12 mouse cellular contexts compared by ENCODE assay signal in the genomic region with DNA sequence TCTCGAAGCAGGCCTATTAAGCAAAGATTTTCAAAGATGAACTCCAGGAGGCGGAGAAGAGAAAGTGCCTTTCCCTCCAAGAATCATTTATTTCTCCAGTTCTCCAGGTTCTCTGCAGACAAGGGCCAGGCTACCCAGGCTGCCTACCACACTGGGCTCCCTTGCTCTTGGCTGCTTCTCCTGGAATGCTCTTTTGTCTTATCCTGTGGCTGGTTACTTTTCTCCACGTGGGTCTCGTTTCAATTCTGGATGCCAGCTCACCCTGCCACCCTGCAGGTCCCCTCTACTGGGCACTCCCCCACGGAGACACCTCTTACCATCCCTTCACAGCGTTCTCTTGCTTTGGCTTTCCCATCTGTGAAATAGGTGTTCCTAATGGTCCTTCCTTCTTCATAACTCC.
DNase-seq lines count a peak whose midpoint lies in the region; ATAC-seq and TF ChIP-seq lines count a peak whose summit lies in the region.
"Had no signal": no experiment of that assay in that cellular context is flagged by ENCODE, and none has a peak within 500 bp of the region (broad histone marks: within the 10 kb centered on the region; RNA-seq: fewer than 3 reads in every experiment).

No protein-coding gene starts in this region.

- WGBS in forebrain, postnatal 0 days, result 44% methylated on average over 6 of the region's 6 CpGs
- WGBS in forebrain, embryonic 12.5 days, result 56% methylated on average over 6 of the region's 6 CpGs
- WGBS in neural tube, embryonic 13.5 days, result 66% methylated on average over 6 of the region's 6 CpGs
- WGBS in limb, embryonic 14.5 days, result 39% methylated on average over 6 of the region's 6 CpGs

- ATAC-seq in forebrain, postnatal 0 days, result no peak
- ATAC-seq in forebrain, embryonic 12.5 days (ENCODE audit: low FRiP score), result no peak
- ATAC-seq in neural tube, embryonic 13.5 days (ENCODE audit: low read depth), result no peak
- peak; percentile 24; the same call in 1 of the 2 replicates for ATAC-seq in limb, embryonic 14.5 days (ENCODE audit: low FRiP score, low read depth)

- no peak for DNase-seq in forebrain, postnatal 0 days
- no peak for DNase-seq in neural tube, embryonic 10.5 days (ENCODE audit: extremely low spot score, low spot score)
- no peak for DNase-seq in limb, embryonic 14.5 days (ENCODE audit: low spot score)
- DNase-seq in thymus, postnatal 14 days, result no peak
- no peak for DNase-seq in yolk sac, embryonic 10.5 days (ENCODE audit: low spot score)
- no peak for DNase-seq in liver
- DNase-seq: cerebellum, adult 2 months; lung, postnatal 10 days had no signal

- no peak for TF ChIP-seq CTCF in forebrain, postnatal 0 days (IDR thresholded peaks at IDR 0.05; ENCODE audit: low read depth)

- H3K4me2 ChIP-seq in forebrain, postnatal 0 days (ENCODE audit: low read depth), result no peak overlapping the region
- no peak overlapping the region for H3K4me2 ChIP-seq in forebrain, embryonic 12.5 days
- H3K4me2 ChIP-seq in neural tube, embryonic 13.5 days, result no peak overlapping the region
- no peak overlapping the region for H3K4me2 ChIP-seq in limb, embryonic 14.5 days (replicated peaks; ENCODE audit: low read depth, low read length, severe bottlenecking)
- H3K4me2 ChIP-seq: liver, embryonic 11.5 days had no signal

- H3K27ac ChIP-seq in forebrain, postnatal 0 days (ENCODE audit: low read depth, low read length), result 0 out of 2 replicates have a peak overlapping the region, but pooled peaks have one; percentile 5
- H3K27ac ChIP-seq in forebrain, embryonic 12.5 days, result no peak overlapping the region
- 0 out of 2 replicates have a peak overlapping the region, but pooled peaks have one; percentile 42 for H3K27ac ChIP-seq in neural tube, embryonic 13.5 days (replicated peaks)
- 0 out of 2 replicates have a peak overlapping the region, but pooled peaks have one; percentile 44 for H3K27ac ChIP-seq in limb, embryonic 14.5 days (replicated peaks; ENCODE audit: low read depth, low read length)
- H3K27ac ChIP-seq: kidney, postnatal 0 days had no signal

- H3K9ac ChIP-seq in forebrain, postnatal 0 days, result no peak overlapping the region
- no peak overlapping the region for H3K9ac ChIP-seq in forebrain, embryonic 12.5 days
- 0 out of 2 replicates have a peak overlapping the region, but pooled peaks have one; percentile 12 for H3K9ac ChIP-seq in neural tube, embryonic 13.5 days
- H3K9ac ChIP-seq in limb, embryonic 14.5 days (ENCODE audit: low read depth, low read length, severe bottlenecking), result 0 out of 2 replicates have a peak overlapping the region, but pooled peaks have one; percentile 18

- H3K4me3 ChIP-seq in forebrain, postnatal 0 days (ENCODE audit: low read depth, low read length), result no peak overlapping the region
- H3K4me3 ChIP-seq in forebrain, embryonic 12.5 days (replicated peaks), result no peak overlapping the region
- no peak overlapping the region for H3K4me3 ChIP-seq in neural tube, embryonic 13.5 days
- H3K4me3 ChIP-seq in limb, embryonic 14.5 days (replicated peaks; ENCODE audit: low read length), result no peak overlapping the region

- TF ChIP-seq POLR2A in limb, embryonic 14.5 days (IDR thresholded peaks at IDR 0.05; ENCODE audit: borderline replicate concordance, extremely low read depth, insufficient read depth, insufficient read length), result no peak

- H3K4me1 ChIP-seq in forebrain, postnatal 0 days (ENCODE audit: insufficient read depth), result no peaks in the 10 kb centered on the region
- peaks cover 14% of the 10 kb centered on the region for H3K4me1 ChIP-seq in forebrain, embryonic 12.5 days
- peaks cover 9% of the 10 kb centered on the region for H3K4me1 ChIP-seq in neural tube, embryonic 13.5 days (replicated peaks)
- peaks cover 12% of the 10 kb centered on the region for H3K4me1 ChIP-seq in limb, embryonic 14.5 days (ENCODE audit: control insufficient read depth, insufficient read depth, low read length)

- H3K27me3 ChIP-seq in forebrain, postnatal 0 days (ENCODE audit: insufficient read depth, low read length), result no peaks in the 10 kb centered on the region
- H3K27me3 ChIP-seq in forebrain, embryonic 12.5 days, result no peaks in the 10 kb centered on the region; the same call in 1 of the 2 replicates
- no peaks in the 10 kb centered on the region for H3K27me3 ChIP-seq in neural tube, embryonic 13.5 days
- no peaks in the 10 kb centered on the region for H3K27me3 ChIP-seq in limb, embryonic 14.5 days (ENCODE audit: control insufficient read depth, insufficient read depth, low read length)

- H3K36me3 ChIP-seq in forebrain, postnatal 0 days (ENCODE audit: insufficient read depth), result no peaks in the 10 kb centered on the region
- no peaks in the 10 kb centered on the region for H3K36me3 ChIP-seq in forebrain, embryonic 12.5 days (replicated peaks)
- no peaks in the 10 kb centered on the region for H3K36me3 ChIP-seq in neural tube, embryonic 13.5 days
- H3K36me3 ChIP-seq in limb, embryonic 14.5 days (ENCODE audit: control insufficient read depth, insufficient read depth, low read length), result no peaks in the 10 kb centered on the region

- H3K9me3 ChIP-seq in forebrain, postnatal 0 days (ENCODE audit: low read length), result no peaks in the 10 kb centered on the region
- no peaks in the 10 kb centered on the region for H3K9me3 ChIP-seq in forebrain, embryonic 12.5 days
- no peaks in the 10 kb centered on the region for H3K9me3 ChIP-seq in neural tube, embryonic 13.5 days
- no peaks in the 10 kb centered on the region for H3K9me3 ChIP-seq in limb, embryonic 14.5 days (ENCODE audit: control insufficient read depth, low read length)

Comparison
In these comparisons a context has a peak if more than half of its experiments do, and no peak if none do; other contexts are left out.
1. H3K9ac ChIP-seq: peak in neural tube, embryonic 13.5 days (single experiment) and limb, embryonic 14.5 days (single experiment); none in forebrain, postnatal 0 days (single experiment) and forebrain, embryonic 12.5 days (single experiment).